Mouse (Mus musculus) stomach, postnatal 0 days (tissue): ENCODE results near the gene Cpt1c. TPM values are rescaled to one million over a fixed set of nuclear protein-coding genes. Genes with fewer than 3 reads are reported as not detected.
A peak's percentile ranks its signal among the peaks of the same experiment; 100 is the strongest.

ENCODE experiments used
- ATAC-seq: fragments of 200-750 bp; cut with Nextera tagmentation; 2 replicates; pipeline ENCODE4 v1.8.0; 2017; ENCODE audit not compliant: low FRiP score, low TSS enrichment
- DNase-seq: peaks from one replicate; pipeline ENCODE4 v3.0.0-alpha.2; 2016; ENCODE audit warnings: low spot score
- H3K27ac ChIP-seq: fragments of 300-500 bp; sonication (generic); replicated peaks from 2 replicates; pipeline ENCODE4 v1.5.1; 2014; ENCODE audit warnings: mild to moderate bottlenecking, control low read depth
- H3K27me3 ChIP-seq: fragments of 300-500 bp; sonication (generic); 2 replicates; pipeline ENCODE4 v1.6.1; 2014; ENCODE audit warnings: low read length; ENCODE audit not compliant: control insufficient read depth, insufficient read depth
- H3K36me3 ChIP-seq: fragments of 300-500 bp; sonication (generic); 2 replicates; pipeline ENCODE4 v1.6.1; 2014; ENCODE audit warnings: low read length, mixed read lengths; ENCODE audit not compliant: control insufficient read depth, insufficient read depth
- H3K4me1 ChIP-seq: fragments of 300-500 bp; sonication (generic); replicated peaks from 2 replicates; pipeline ENCODE4 v1.6.1; 2014; ENCODE audit warnings: antibody characterized with exemption; ENCODE audit not compliant: control insufficient read depth, insufficient read depth
- H3K4me2 ChIP-seq: fragments of 300-500 bp; sonication (generic); replicated peaks from 2 replicates; pipeline ENCODE4 v1.6.1; 2014; ENCODE audit warnings: low read depth, mild to moderate bottlenecking, control low read depth, moderate library complexity
- H3K4me3 ChIP-seq: fragments of 300-500 bp; sonication (generic); 2 replicates; pipeline ENCODE4 v1.5.1; 2014; ENCODE audit warnings: low read depth, low read length, control low read depth
- H3K9ac ChIP-seq: fragments of 300-500 bp; sonication (generic); 2 replicates; pipeline ENCODE4 v1.6.1; 2014; ENCODE audit warnings: mild to moderate bottlenecking, low read length, control low read depth, mixed read lengths
- H3K9me3 ChIP-seq: fragments of 300-500 bp; sonication (generic); 2 replicates; pipeline ENCODE4 v1.6.1; 2016; ENCODE audit warnings: low read length; ENCODE audit not compliant: control insufficient read depth
- CTCF ChIP-seq: IDR thresholded peaks from 2 replicates; pipeline ENCODE4 v1.5.1; 2016; ENCODE audit warnings: antibody characterized with exemption, low read depth, mild to moderate bottlenecking, moderate library complexity
- EP300 ChIP-seq: optimal IDR thresholded peaks from 2 replicates; pipeline ENCODE3; 2016; ENCODE audit warnings: antibody characterized with exemption
- WGBS: fragments of 180-500 bp; shearing (Covaris S2); extraction: QIAGEN DNeasy Blood & Tissue Kit; methylation state at CpG from one replicate; pipeline ENCODE4 v1.1.7; 2014; 5-methylcytosine and 5-hydroxymethylcytosine counted together
- polyA plus RNA-seq: library from polyadenylated mRNA; unstranded; fragments of >200 nt; fragmentation: Nextera tagmentation; extraction: Ambion mirVana; gene quantifications from 2 replicates; pipeline ENCODE4 v1.2.1, GENCODE M21; 2015

The Cpt1c gene
- polyA plus RNA-seq, 1 experiment from 2014 or later = 5.6 TPM

GRCm38 (mm10) chr7:45005321-45005992 lies 30.8 kb upstream of the Cpt1c start:
- no peaks in the 10 kb centered on the region for H3K27me3 ChIP-seq
- H3K4me3 ChIP-seq = no peak overlapping the region
- H3K9me3 ChIP-seq = no peaks in the 10 kb centered on the region
- TF ChIP-seq EP300 (no peak), CTCF (no peak)
- no peak overlapping the region for H3K4me2 ChIP-seq
- ATAC-seq = no peak
- no peak for DNase-seq
- H3K4me1 ChIP-seq = no peaks in the 10 kb centered on the region
- H3K9ac ChIP-seq = no peak overlapping the region
- WGBS = 93% methylated on average over 6 of the region's 6 CpGs
- no peak overlapping the region for H3K27ac ChIP-seq
- H3K36me3 ChIP-seq = peaks cover 61% of the 10 kb centered on the region

- H3K36me3 ChIP-seq = peaks cover 58% of the 10 kb centered on the region
- H3K4me1 ChIP-seq = 0 out of 2 replicates have a peak, but pooled peaks cover under 1% of the 10 kb centered on the region
- 55% methylated on average over 3 of the region's 3 CpGs for WGBS
- H3K4me2 ChIP-seq = no peak overlapping the region
- H3K9me3 ChIP-seq = no peaks in the 10 kb centered on the region
- no peaks in the 10 kb centered on the region for H3K27me3 ChIP-seq
- DNase-seq (no peak), ATAC-seq (no peak)
- no peak for TF ChIP-seq CTCF
- H3K4me3 ChIP-seq = no peak overlapping the region
- no peak overlapping the region for H3K27ac ChIP-seq
- no peak overlapping the region for H3K9ac ChIP-seq
Observed at GRCm38 (mm10) chr7:45004546-45004945, 29.9 kb upstream of the Cpt1c start.

- DNase-seq (no peak), ATAC-seq (no peak)
- H3K9ac ChIP-seq = no peak overlapping the region
- peaks cover 47% of the 10 kb centered on the region for H3K36me3 ChIP-seq
- H3K27ac ChIP-seq = no peak overlapping the region
- no peaks in the 10 kb centered on the region for H3K9me3 ChIP-seq
- WGBS = 59% methylated on average over 7 of the region's 7 CpGs
- 0 out of 2 replicates have a peak, but pooled peaks cover 4% of the 10 kb centered on the region for H3K4me1 ChIP-seq
- TF ChIP-seq CTCF = no peak
- no peak for TF ChIP-seq EP300
- no peaks in the 10 kb centered on the region for H3K27me3 ChIP-seq
- no peak overlapping the region for H3K4me2 ChIP-seq
- no peak overlapping the region for H3K4me3 ChIP-seq
Observed at GRCm38 (mm10) chr7:45002440-45002839, 27.8 kb upstream of the Cpt1c start.

GRCm38 (mm10) chr7:45000539-45001114 lies 26.0 kb upstream of the Cpt1c start:
- Histone ChIP-seq H3K36me3 (peaks cover 31% of the 10 kb centered on the region), H3K4me3 (no peak overlapping the region), H3K27ac (0 out of 2 replicates have a peak overlapping the region, but pooled peaks have one; percentile 4), H3K9me3 (no peaks in the 10 kb centered on the region), H3K4me2 (no peak overlapping the region), H3K9ac (no peak overlapping the region), H3K4me1 (peaks cover 8% of the 10 kb centered on the region), H3K27me3 (no peaks in the 10 kb centered on the region)
- 78% methylated on average over 21 of the region's 21 CpGs for WGBS
- ATAC-seq = no peak
- TF ChIP-seq EP300 = no peak
- TF ChIP-seq CTCF = no peak
- peak; percentile 54 for DNase-seq

GRCm38 (mm10) chr7:44999753-45000152 lies 25.1 kb upstream of the Cpt1c start:
- Histone ChIP-seq H3K9me3 (no peaks in the 10 kb centered on the region), H3K4me3 (no peak overlapping the region), H3K36me3 (peaks cover 25% of the 10 kb centered on the region), H3K4me2 (0 out of 2 replicates have a peak overlapping the region, but pooled peaks have one; percentile 23), H3K27ac (no peak overlapping the region), H3K27me3 (no peaks in the 10 kb centered on the region), H3K4me1 (peaks cover 8% of the 10 kb centered on the region), H3K9ac (no peak overlapping the region; the same call in 1 of the 2 replicates)
- no peak for TF ChIP-seq CTCF
- no peak for TF ChIP-seq EP300
- DNase-seq (no peak), ATAC-seq (no peak)
- WGBS = 50% methylated on average over 11 of the region's 11 CpGs

GRCm38 (mm10) chr7:44998501-44998955 lies 23.9 kb upstream of the Cpt1c start, which contains the start of gene Bcl2l12:
Bcl2l12 (minus strand) TSS chr7:44998712.
- Histone ChIP-seq H3K4me1 (peaks cover 8% of the 10 kb centered on the region), H3K27me3 (no peaks in the 10 kb centered on the region), H3K4me3 (peak within 1 kb of the TSS; percentile 67), H3K9ac (peak within 1 kb of the TSS; percentile 84), H3K27ac (peak within 1 kb of the TSS; percentile 95), H3K9me3 (no peaks in the 10 kb centered on the region), H3K4me2 (peak within 1 kb of the TSS; percentile 79), H3K36me3 (peaks cover 22% of the 10 kb centered on the region)
- no peak for TF ChIP-seq EP300
- TF ChIP-seq CTCF = no peak
- ATAC-seq (peak; percentile 9; the same call in 1 of the 2 replicates), DNase-seq (peak; percentile 73)
- whole genome bisulfite sequencing = 1% methylated on average over 18 of the region's 18 CpGs
